Mouse (Mus musculus): ENCODE data around the gene Rbfox1. TPM values are rescaled to one million over a fixed set of nuclear protein-coding genes. Genes with fewer than 3 reads are reported as not detected.

The Rbfox1 gene
- polyA plus RNA-seq, 1 experiment from 2014 or later: 339 TPM

DNA sequence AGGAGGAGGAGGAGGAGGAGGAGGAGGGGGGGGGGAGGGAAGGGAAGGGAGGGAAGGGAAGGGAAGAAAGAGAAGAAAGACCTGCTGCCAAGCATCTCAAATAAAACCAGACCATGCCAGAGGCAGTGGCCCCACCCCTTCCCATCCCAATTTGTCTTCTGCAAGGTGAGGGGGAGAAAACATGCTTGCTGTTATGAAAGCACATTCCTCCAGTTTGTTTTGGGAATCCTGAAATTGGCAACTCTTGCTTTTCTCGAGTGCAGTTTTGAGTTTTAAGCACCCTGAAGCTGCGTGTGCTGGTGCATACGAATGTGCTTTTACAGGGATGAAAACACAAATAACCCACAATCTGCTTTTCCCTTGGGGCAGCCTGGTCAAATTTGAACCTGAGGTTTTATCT lies 380.5 kb downstream of the Rbfox1 start:
- Histone ChIP-seq H3K9ac (replicated peaks; ENCODE audit: low read depth, low read length) (no peak overlapping the region), H3K9me3 (ENCODE audit: control insufficient read depth, low read length) (no peaks in the 10 kb centered on the region), H3K27me3 (ENCODE audit: control insufficient read depth, insufficient read depth, low read length) (no peaks in the 10 kb centered on the region), H3K4me2 (ENCODE audit: low read depth, low read length) (no peak overlapping the region), H3K4me3 (ENCODE audit: low read depth, low read length) (no peak overlapping the region), H3K36me3 (ENCODE audit: control insufficient read depth, insufficient read depth, low read length) (no peaks in the 10 kb centered on the region), H3K4me1 (ENCODE audit: control insufficient read depth, insufficient read depth, low read length) (no peaks in the 10 kb centered on the region), H3K27ac (ENCODE audit: low read depth, low read length) (no peak overlapping the region)
- ATAC-seq (ENCODE audit: low read depth): no peak
- WGBS: 87% methylated on average over 3 of the region's 3 CpGs

DNA sequence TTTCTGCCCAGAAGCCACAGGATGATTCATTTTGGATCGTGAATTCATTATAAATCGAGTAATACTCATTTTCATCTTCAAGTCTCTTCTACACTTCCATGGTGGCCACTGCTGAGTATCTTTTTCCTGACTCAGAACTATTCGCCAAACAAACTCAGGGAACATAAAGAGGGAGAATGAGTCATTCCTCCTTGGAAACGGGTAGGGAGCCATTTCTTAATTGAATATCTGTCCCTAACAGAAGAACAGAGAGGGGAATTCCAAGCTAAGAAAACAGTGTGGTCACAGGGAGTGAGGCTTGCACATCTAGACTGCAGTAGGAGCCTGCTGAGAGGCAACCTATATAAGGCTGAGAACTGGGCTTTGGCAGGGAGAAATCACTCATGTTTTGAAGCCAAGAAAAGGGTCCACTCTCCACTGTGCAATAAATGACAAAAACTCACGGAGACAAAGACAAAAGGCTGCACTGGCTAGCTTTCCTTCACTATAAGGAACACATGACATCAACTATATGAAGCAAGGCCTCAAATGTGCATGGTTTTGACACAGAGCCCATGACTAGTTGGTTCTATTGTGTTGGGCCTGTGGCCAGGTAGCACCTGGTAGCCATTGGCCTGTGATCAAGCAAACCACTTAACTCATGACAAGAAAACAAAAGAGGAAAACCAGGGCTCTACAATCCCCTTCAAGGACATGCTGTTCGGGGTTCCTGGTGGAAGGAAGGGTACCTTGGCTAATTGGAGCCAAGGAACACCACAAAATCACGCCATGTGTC lies 386.6 kb downstream of the Rbfox1 start:
- Histone ChIP-seq H3K4me2 (ENCODE audit: low read depth, low read length) (no peak overlapping the region), H3K4me1 (ENCODE audit: control insufficient read depth, insufficient read depth, low read length) (no peaks in the 10 kb centered on the region), H3K9ac (replicated peaks; ENCODE audit: low read depth, low read length) (no peak overlapping the region), H3K4me3 (ENCODE audit: low read depth, low read length) (no peak overlapping the region), H3K9me3 (ENCODE audit: control insufficient read depth, low read length) (no peaks in the 10 kb centered on the region), H3K27me3 (ENCODE audit: control insufficient read depth, insufficient read depth, low read length) (no peaks in the 10 kb centered on the region), H3K36me3 (ENCODE audit: control insufficient read depth, insufficient read depth, low read length) (no peaks in the 10 kb centered on the region), H3K27ac (ENCODE audit: low read depth, low read length) (no peak overlapping the region)
- ATAC-seq (ENCODE audit: low read depth): no peak
- WGBS: 82% methylated on average over 7 of the region's 7 CpGs

DNA sequence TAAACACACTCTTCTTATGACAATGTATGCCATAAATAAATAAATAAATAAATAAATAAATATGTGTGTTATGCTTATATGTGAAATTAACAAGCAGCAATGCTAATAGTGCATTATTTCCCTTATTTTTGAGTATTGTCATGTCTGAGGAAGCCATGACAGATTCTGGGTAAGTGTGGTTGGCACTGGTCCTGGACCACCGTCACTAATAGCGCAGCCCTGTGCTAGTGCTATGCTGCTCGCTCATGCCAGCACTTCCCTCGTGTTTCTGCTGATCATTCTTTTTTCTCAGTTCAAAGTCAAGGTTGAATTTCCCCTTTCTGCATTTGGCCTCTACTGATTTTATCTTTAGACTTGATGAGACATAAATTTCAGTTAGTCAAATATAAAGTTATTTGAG lies 398.3 kb downstream of the Rbfox1 start:
- H3K9ac ChIP-seq (replicated peaks; ENCODE audit: low read depth, low read length): no peak overlapping the region
- no peaks in the 10 kb centered on the region for H3K36me3 ChIP-seq (ENCODE audit: control insufficient read depth, insufficient read depth, low read length)
- peaks cover 7% of the 10 kb centered on the region; the same call in 1 of the 2 replicates for H3K4me1 ChIP-seq (ENCODE audit: control insufficient read depth, insufficient read depth, low read length)
- H3K4me2 ChIP-seq (ENCODE audit: low read depth, low read length): no peak overlapping the region
- WGBS: 89% methylated on average over 4 of the region's 4 CpGs
- no peaks in the 10 kb centered on the region for H3K9me3 ChIP-seq (ENCODE audit: control insufficient read depth, low read length)
- H3K27ac ChIP-seq (ENCODE audit: low read depth, low read length): no peak overlapping the region
- no peak overlapping the region for H3K4me3 ChIP-seq (ENCODE audit: low read depth, low read length)
- no peak for ATAC-seq (ENCODE audit: low read depth)
- H3K27me3 ChIP-seq (ENCODE audit: control insufficient read depth, insufficient read depth, low read length): no peaks in the 10 kb centered on the region

DNA sequence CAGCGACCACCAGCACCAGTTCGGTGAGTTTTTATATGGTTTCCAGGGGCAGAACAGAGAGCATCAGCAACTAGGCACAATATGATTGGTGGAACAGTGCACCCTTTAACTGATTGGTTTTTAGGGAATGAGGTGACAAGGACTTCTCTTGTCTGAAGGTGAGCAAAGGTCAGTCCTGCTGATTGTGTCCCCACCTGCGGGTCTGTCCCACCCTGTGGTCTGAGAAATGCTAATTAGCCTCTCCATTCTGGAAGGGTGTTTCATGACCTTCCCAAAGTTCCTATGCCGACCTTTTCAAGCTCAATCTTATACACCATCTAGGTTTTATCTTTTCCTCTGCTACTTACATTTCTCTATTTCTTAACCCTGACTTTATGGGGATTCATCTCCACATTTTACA lies 399.2 kb downstream of the Rbfox1 start:
- Histone ChIP-seq H3K27ac (ENCODE audit: low read depth, low read length) (no peak overlapping the region), H3K4me2 (ENCODE audit: low read depth, low read length) (no peak overlapping the region), H3K9ac (replicated peaks; ENCODE audit: low read depth, low read length) (no peak overlapping the region), H3K4me3 (ENCODE audit: low read depth, low read length) (no peak overlapping the region), H3K27me3 (ENCODE audit: control insufficient read depth, insufficient read depth, low read length) (no peaks in the 10 kb centered on the region), H3K4me1 (ENCODE audit: control insufficient read depth, insufficient read depth, low read length) (peaks cover 7% of the 10 kb centered on the region; the same call in 1 of the 2 replicates), H3K9me3 (ENCODE audit: control insufficient read depth, low read length) (no peaks in the 10 kb centered on the region), H3K36me3 (ENCODE audit: control insufficient read depth, insufficient read depth, low read length) (no peaks in the 10 kb centered on the region)
- WGBS: 57% methylated on average over 4 of the region's 4 CpGs
- ATAC-seq (ENCODE audit: low read depth): no peak

DNA sequence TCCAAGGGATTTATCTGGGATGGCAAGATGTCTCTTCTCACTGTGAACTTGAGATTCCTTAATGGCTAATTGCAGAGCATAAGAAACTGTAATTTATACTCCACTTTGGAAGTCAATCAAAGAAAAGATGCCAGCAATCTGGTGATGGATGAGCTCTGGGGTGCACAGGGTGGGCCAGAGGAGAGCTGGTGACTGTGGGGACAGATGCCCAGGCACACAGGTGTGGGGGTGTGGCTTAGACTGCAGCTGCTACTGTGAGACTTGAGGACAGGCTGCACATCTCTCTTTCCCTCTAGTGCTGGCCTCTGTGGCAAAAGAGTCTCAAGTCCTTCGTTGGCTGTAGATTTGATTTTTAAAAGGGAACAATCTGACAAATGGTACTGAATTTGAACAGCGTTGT lies 402.5 kb downstream of the Rbfox1 start:
- WGBS: 79% methylated on average over 2 of the region's 2 CpGs
- Histone ChIP-seq H3K4me2 (ENCODE audit: low read depth, low read length) (no peak overlapping the region), H3K4me3 (ENCODE audit: low read depth, low read length) (no peak overlapping the region), H3K9ac (replicated peaks; ENCODE audit: low read depth, low read length) (no peak overlapping the region), H3K9me3 (ENCODE audit: control insufficient read depth, low read length) (no peaks in the 10 kb centered on the region), H3K27ac (ENCODE audit: low read depth, low read length) (no peak overlapping the region), H3K4me1 (ENCODE audit: control insufficient read depth, insufficient read depth, low read length) (peaks cover 7% of the 10 kb centered on the region; the same call in 1 of the 2 replicates), H3K27me3 (ENCODE audit: control insufficient read depth, insufficient read depth, low read length) (no peaks in the 10 kb centered on the region), H3K36me3 (ENCODE audit: control insufficient read depth, insufficient read depth, low read length) (no peaks in the 10 kb centered on the region)
- ATAC-seq (ENCODE audit: low read depth): no peak

DNA sequence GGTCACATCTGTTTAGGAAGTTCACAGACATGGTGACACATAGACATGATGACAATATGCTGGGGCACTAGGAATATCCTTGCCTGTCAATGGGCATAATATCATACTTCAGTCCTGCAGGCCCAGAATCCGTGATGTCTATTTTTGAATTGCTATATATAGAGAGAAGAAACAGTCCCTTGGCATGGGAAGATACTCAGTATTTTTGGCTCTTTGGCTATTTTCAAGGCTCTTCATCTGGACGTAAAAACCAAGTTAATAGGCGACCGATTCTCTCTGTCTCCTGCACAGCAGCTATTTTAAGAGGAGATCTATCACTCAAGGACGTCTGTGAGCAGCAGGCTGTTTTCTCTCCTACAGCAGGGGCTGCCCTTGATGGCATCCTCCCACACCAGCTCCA lies 415.0 kb downstream of the Rbfox1 start:
- Histone ChIP-seq H3K36me3 (ENCODE audit: control insufficient read depth, insufficient read depth, low read length) (no peaks in the 10 kb centered on the region), H3K27ac (ENCODE audit: low read depth, low read length) (no peak overlapping the region), H3K9ac (replicated peaks; ENCODE audit: low read depth, low read length) (no peak overlapping the region), H3K4me1 (ENCODE audit: control insufficient read depth, insufficient read depth, low read length) (no peaks in the 10 kb centered on the region), H3K4me3 (ENCODE audit: low read depth, low read length) (no peak overlapping the region), H3K9me3 (ENCODE audit: control insufficient read depth, low read length) (no peaks in the 10 kb centered on the region), H3K27me3 (ENCODE audit: control insufficient read depth, insufficient read depth, low read length) (no peaks in the 10 kb centered on the region), H3K4me2 (ENCODE audit: low read depth, low read length) (no peak overlapping the region)
- ATAC-seq (ENCODE audit: low read depth): no peak
- 73% methylated on average over 5 of the region's 5 CpGs for WGBS

DNA sequence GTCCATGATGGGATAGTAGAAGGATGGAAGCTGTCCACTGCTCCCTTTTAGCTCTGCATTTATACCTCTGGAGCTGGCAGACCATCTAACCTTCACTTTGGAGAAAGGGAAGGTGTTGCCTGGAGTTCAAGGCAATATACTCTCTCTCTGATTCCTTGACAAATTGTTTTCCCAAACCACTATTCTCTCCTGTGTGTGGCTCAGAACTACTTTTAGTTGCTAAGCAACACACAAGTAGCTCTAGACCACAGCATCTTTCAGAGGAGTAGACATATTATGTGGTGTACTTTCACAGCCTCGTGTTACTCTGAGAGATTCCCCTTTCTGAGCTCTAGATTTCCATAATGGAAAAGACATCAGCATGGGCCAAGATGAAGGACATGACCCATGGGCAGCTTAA lies 417.9 kb downstream of the Rbfox1 start:
- Histone ChIP-seq H3K27ac (ENCODE audit: low read depth, low read length) (no peak overlapping the region), H3K36me3 (ENCODE audit: control insufficient read depth, insufficient read depth, low read length) (no peaks in the 10 kb centered on the region), H3K27me3 (ENCODE audit: control insufficient read depth, insufficient read depth, low read length) (no peaks in the 10 kb centered on the region), H3K4me3 (ENCODE audit: low read depth, low read length) (no peak overlapping the region), H3K9ac (replicated peaks; ENCODE audit: low read depth, low read length) (no peak overlapping the region), H3K4me1 (ENCODE audit: control insufficient read depth, insufficient read depth, low read length) (no peaks in the 10 kb centered on the region), H3K4me2 (ENCODE audit: low read depth, low read length) (no peak overlapping the region), H3K9me3 (ENCODE audit: control insufficient read depth, low read length) (no peaks in the 10 kb centered on the region)
- 55% methylated on average over 1 of the region's 1 CpGs for WGBS
- no peak for ATAC-seq (ENCODE audit: low read depth)

DNA sequence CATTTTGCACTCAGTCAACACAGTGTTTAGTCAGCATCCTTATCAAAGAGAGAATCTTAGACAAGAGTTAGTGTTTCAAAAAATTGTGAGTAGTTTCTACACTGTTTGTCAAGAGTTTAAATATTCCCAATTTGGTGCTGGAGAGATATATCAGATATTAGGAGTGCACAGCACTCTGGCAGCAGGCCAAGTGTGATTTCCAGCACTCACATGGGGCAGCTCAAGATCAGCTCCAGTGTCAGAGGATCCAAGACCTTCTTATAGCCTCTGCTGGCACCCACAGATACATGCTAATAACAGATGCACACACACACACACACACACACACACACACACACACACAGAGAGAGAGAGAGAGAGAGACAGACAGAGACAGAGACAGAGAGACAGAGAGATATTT lies 424.8 kb downstream of the Rbfox1 start:
- H3K9ac ChIP-seq (replicated peaks; ENCODE audit: low read depth, low read length): no peak overlapping the region
- no peaks in the 10 kb centered on the region for H3K9me3 ChIP-seq (ENCODE audit: control insufficient read depth, low read length)
- no peak overlapping the region for H3K4me3 ChIP-seq (ENCODE audit: low read depth, low read length)
- H3K4me2 ChIP-seq (ENCODE audit: low read depth, low read length): no peak overlapping the region
- ATAC-seq (ENCODE audit: low read depth): no peak
- H3K27ac ChIP-seq (ENCODE audit: low read depth, low read length): no peak overlapping the region
- H3K36me3 ChIP-seq (ENCODE audit: control insufficient read depth, insufficient read depth, low read length): no peaks in the 10 kb centered on the region
- no peaks in the 10 kb centered on the region for H3K27me3 ChIP-seq (ENCODE audit: control insufficient read depth, insufficient read depth, low read length)
- H3K4me1 ChIP-seq (ENCODE audit: control insufficient read depth, insufficient read depth, low read length): no peaks in the 10 kb centered on the region

DNA sequence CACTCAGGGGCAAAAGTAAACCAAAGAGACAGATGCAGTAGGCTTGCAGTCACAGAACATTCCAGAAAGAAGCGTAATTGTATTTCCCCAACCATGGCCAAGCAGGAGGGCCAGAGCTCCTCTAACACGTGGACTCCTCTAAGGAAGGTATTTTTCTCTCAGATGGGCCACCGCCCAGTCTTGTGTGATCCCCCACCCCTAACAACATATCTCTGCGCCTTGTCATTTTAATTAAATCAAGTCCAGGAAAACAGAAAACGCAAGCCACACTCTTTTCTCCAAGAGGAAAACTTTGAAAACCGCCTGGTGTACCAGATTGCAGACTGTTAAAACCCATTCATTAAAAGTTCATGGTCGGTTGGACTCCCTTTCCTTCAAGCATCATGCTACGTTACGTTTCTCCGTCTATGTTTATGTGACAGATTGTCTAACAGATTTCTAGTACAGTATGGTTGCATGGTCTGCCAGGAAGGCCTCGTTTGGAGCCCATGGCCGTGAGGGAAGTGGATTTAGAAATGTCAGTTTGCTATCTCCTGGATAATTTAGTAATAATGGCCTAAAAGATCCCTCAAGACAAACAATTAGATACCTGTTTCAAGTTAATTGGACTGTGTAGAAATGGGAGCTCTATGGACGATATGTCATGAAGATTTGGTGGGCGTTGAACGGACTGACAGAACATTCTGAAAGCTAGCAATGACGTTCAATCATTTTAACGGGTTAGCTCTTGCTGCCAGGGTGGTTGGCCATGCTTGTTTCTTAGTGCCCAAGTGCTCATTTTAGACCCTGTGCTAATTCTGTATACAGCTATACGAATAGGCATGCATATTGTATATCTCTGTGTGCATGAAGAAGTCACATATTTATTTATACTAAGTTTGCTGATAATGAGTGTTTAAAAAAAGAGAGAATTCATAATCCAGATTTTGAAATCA lies 425.9 kb downstream of the Rbfox1 start:
- H3K27ac ChIP-seq (ENCODE audit: low read depth, low read length): no peak overlapping the region
- ATAC-seq (ENCODE audit: low read depth): no peak
- no peaks in the 10 kb centered on the region for H3K4me1 ChIP-seq (ENCODE audit: control insufficient read depth, insufficient read depth, low read length)
- no peaks in the 10 kb centered on the region for H3K36me3 ChIP-seq (ENCODE audit: control insufficient read depth, insufficient read depth, low read length)
- H3K9me3 ChIP-seq (ENCODE audit: control insufficient read depth, low read length): no peaks in the 10 kb centered on the region
- no peaks in the 10 kb centered on the region for H3K27me3 ChIP-seq (ENCODE audit: control insufficient read depth, insufficient read depth, low read length)
- no peak overlapping the region for H3K9ac ChIP-seq (replicated peaks; ENCODE audit: low read depth, low read length)
- H3K4me2 ChIP-seq (ENCODE audit: low read depth, low read length): no peak overlapping the region
- 76% methylated on average over 18 of the region's 18 CpGs for WGBS
- H3K4me3 ChIP-seq (ENCODE audit: low read depth, low read length): no peak overlapping the region

Data from neural tube, embryonic 14.5 days (tissue).